Mouse (Mus musculus) heart, postnatal 10 days (tissue): ENCODE data around the gene Slc1a2. TPM values are rescaled to one million over a fixed set of nuclear protein-coding genes. Genes with fewer than 3 reads are reported as not detected.

ENCODE experiments used
- DNase-seq, 2 experiments: peaks; one replicate each; pipeline ENCODE4 v3.0.0; 2021
- intact Hi-C: fragments of 180-260 bp; cut with DNase I; formaldehyde crosslinking; loops from one replicate; pipeline ENCODE4 v1.15.1; 2025
- total RNA-seq, 2 experiments: library from RNA; stranded (reverse); gene quantifications; 2 replicates each; pipeline ENCODE4 v1.2.3; 2021

Slc1a2 gene
- total RNA-seq, 2 experiments from 2014 or later = 0.20 to 0.26 TPM

GRCm38 (mm10) chr2:102805761-102806496, 147.5 kb downstream of the Slc1a2 start:
- DNase-seq = no peak
- intact Hi-C loops = loop anchor here (2.0 kb wide), 1 partner anchor 61 kb away; no protein-coding TSS in a partner anchor

GRCm38 (mm10) chr2:102807633-102808032, 149.2 kb downstream of the Slc1a2 start:
- intact Hi-C loops = no loop called here
- DNase-seq = no peak

GRCm38 (mm10) chr2:102809436-102809835, 151.0 kb downstream of the Slc1a2 start:
- no peak for DNase-seq
- intact Hi-C loops = no loop called here

GRCm38 (mm10) chr2:102812756-102813155, 154.3 kb downstream of the Slc1a2 start:
- intact Hi-C loops = no loop called here
- no peak for DNase-seq

- no peak for DNase-seq
- intact Hi-C loops = no loop called here
Measured at GRCm38 (mm10) chr2:102815289-102815809, 156.9 kb downstream of the Slc1a2 start.

- intact Hi-C loops = no loop called here
- DNase-seq = peak; percentile 11 to 17
Measured at GRCm38 (mm10) chr2:102820225-102820711, 161.8 kb downstream of the Slc1a2 start.

GRCm38 (mm10) chr2:102820790-102821189, 162.3 kb downstream of the Slc1a2 start:
- no peak for DNase-seq
- intact Hi-C loops = no loop called here

- DNase-seq = no peak
- intact Hi-C loops = no loop called here
Measured at GRCm38 (mm10) chr2:102822036-102822435, 163.6 kb downstream of the Slc1a2 start.

GRCm38 (mm10) chr2:102825961-102826633, 167.6 kb downstream of the Slc1a2 start:
- intact Hi-C loops = no loop called here
- no peak for DNase-seq

GRCm38 (mm10) chr2:102827841-102828240, 169.4 kb downstream of the Slc1a2 start:
- intact Hi-C loops = no loop called here
- DNase-seq = no peak

- no peak for DNase-seq
- intact Hi-C loops = no loop called here
Measured at GRCm38 (mm10) chr2:102828381-102828780, 169.9 kb downstream of the Slc1a2 start.

GRCm38 (mm10) chr2:102829201-102829600, 170.7 kb downstream of the Slc1a2 start:
- intact Hi-C loops = no loop called here
- peak; percentile 82 to 88 for DNase-seq

- intact Hi-C loops = no loop called here
- no peak for DNase-seq
Measured at GRCm38 (mm10) chr2:102831547-102831946, 173.1 kb downstream of the Slc1a2 start.

GRCm38 (mm10) chr2:102838179-102838578, 179.7 kb downstream of the Slc1a2 start:
- intact Hi-C loops = no loop called here
- no peak for DNase-seq

Other genes starting within 250 kb of the Slc1a2 start
- gene Fjx1, start 206.2 kb upstream of the Slc1a2 start, total RNA-seq = 1 to 10 TPM; 2.3 to 2.4 TPM
- 1 to 10 TPM; 8.9 to 9.7 TPM for gene Pamr1, start 108.6 kb upstream of the Slc1a2 start, total RNA-seq
- 10 to 100 TPM; 19.8 to 22.7 TPM for gene Cd44, start 243.0 kb downstream of the Slc1a2 start, total RNA-seq